Mouse (Mus musculus) lung, postnatal 0 days (tissue): ENCODE results near the gene Wnt8b.

Experiments used
- CTCF ChIP-seq: IDR thresholded peaks from 2 replicates; pipeline ENCODE4 v1.5.1; 2016; ENCODE audit warnings: antibody characterized with exemption, mild to moderate bottlenecking
- EP300 ChIP-seq: IDR thresholded peaks from 2 replicates; pipeline ENCODE4 v1.6.1; 2016; ENCODE audit warnings: antibody characterized with exemption, mild to moderate bottlenecking, control low read depth

DNA sequence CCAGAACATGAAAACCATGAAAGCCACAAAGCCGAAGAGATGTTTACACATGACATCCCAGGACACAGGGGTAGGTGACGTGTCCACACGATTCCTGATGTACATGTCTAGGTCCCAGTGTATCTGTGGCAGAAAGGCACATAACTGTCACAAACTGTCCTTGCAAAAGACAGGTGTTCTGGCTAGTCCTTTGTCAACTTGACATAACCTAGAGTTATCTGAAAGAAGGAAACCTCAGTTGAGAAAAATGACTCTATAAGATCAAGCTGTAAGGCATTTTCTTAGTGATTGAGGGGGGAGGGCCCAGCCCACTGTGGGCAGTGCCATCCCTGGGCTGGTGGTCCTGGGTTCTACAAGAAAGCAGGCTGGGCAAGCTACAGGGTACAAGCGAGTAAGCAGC, 59.5 kb downstream of the Wnt8b start, which contains the start of gene Gm20538:
- no peak for TF ChIP-seq CTCF
- TF ChIP-seq EP300, result no peak
